Mouse (Mus musculus) heart, adult 2 months (tissue): ENCODE results near the gene Hcn2. TPM values are rescaled to one million over a fixed set of nuclear protein-coding genes. Genes with fewer than 3 reads are reported as not detected.

ENCODE experiments used
- DNase-seq, 2 experiments: peaks; one replicate each; pipeline ENCODE4 v3.0.0; 2021
- H3K27ac ChIP-seq: fragments of 200-600 bp; 2 replicates; pipeline ENCODE4 v1.8.1; 2022
- H3K27me3 ChIP-seq: fragments of 200-500 bp; 2 replicates; pipeline ENCODE4 v1.6.1; 2012; ENCODE audit warnings: mild to moderate bottlenecking, low read length, inconsistent platforms, mixed read lengths; ENCODE audit not compliant: control insufficient read depth, insufficient read depth
- H3K36me3 ChIP-seq: fragments of 200-500 bp; 2 replicates; pipeline ENCODE4 v1.6.1; 2012; ENCODE audit warnings: low read length, inconsistent platforms; ENCODE audit not compliant: control insufficient read depth, insufficient read depth
- H3K4me1 ChIP-seq: fragments of 200-500 bp; 2 replicates; pipeline ENCODE4 v1.6.1; 2011; ENCODE audit warnings: low read length; ENCODE audit not compliant: control insufficient read depth, insufficient read depth
- H3K4me3 ChIP-seq: fragments of 200-600 bp; 2 replicates; pipeline ENCODE4 v1.8.1; 2022
- H3K79me2 ChIP-seq: fragments of 200-500 bp; replicated peaks from 2 replicates; pipeline ENCODE4 v1.6.1; 2012; ENCODE audit warnings: mild to moderate bottlenecking, inconsistent platforms, low read length, moderate library complexity, mixed read lengths; ENCODE audit not compliant: control insufficient read depth, insufficient read depth
- H3K9ac ChIP-seq: fragments of 200-500 bp; 2 replicates; pipeline ENCODE4 v1.6.1; 2012; ENCODE audit warnings: low read depth, mild to moderate bottlenecking, control low read depth, inconsistent platforms, low read length, mixed read lengths
- CTCF ChIP-seq: fragments of 200-600 bp; IDR thresholded peaks from 2 replicates; pipeline ENCODE4 v1.8.1; 2022; ENCODE audit warnings: antibody characterized with exemption, mild to moderate bottlenecking, moderate library complexity
- EP300 ChIP-seq: fragments of 200-500 bp; IDR thresholded peaks from 2 replicates; pipeline ENCODE4 v1.6.1; 2011; ENCODE audit warnings: low read depth, low read length, control low read depth; ENCODE audit not compliant: insufficient read depth
- POLR2A ChIP-seq: fragments of 200-500 bp; IDR thresholded peaks from 2 replicates; pipeline ENCODE4 v1.6.1; 2011; ENCODE audit warnings: mild to moderate bottlenecking, low read depth, low read length, control low read depth; ENCODE audit not compliant: insufficient read depth
- WGBS: fragments of 180-500 bp; shearing (Covaris S2); methylation state at CpG from one replicate; pipeline ENCODE4 v1.1.7; 2018; 5-methylcytosine and 5-hydroxymethylcytosine counted together
- intact Hi-C: fragments of 180-260 bp; cut with DNase I; formaldehyde crosslinking; loops from one replicate; pipeline ENCODE4 v1.15.1; 2025
- polyA plus RNA-seq: library from polyadenylated mRNA; depleted of rRNA; stranded (reverse); fragments of >200 nt; gene quantifications from 2 replicates; pipeline ENCODE4 v1.2.3, GENCODE M21; 2012
- total RNA-seq, 2 experiments: library from RNA; stranded (reverse); gene quantifications; 2 replicates each; pipeline ENCODE4 v1.2.3; 2021

The Hcn2 gene
- total and polyA plus RNA-seq, 3 experiments = 17.0 to 33.5 (median 17.5) TPM

DNA sequence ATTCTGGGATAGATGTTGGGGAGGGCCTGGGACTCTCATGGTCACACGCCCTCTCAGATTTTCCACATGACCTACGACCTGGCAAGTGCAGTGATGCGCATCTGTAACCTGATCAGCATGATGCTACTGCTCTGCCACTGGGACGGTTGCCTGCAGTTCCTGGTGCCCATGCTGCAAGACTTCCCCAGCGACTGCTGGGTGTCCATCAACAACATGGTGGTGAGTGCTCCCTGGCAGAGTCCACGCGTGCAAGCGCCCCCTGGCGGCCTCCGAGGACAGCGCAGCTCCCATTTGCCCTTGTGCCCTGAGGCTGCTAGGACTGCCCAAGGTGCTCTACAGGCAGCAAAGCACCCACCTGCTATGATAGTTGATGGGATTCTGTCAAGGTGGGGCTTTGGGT is 9.7 kb downstream of the Hcn2 start:
- Histone ChIP-seq H3K36me3 (no peaks in the 10 kb centered on the region), H3K79me2 (no peaks in the 10 kb centered on the region), H3K4me1 (peaks cover 7% of the 10 kb centered on the region; the same call in 1 of the 2 replicates), H3K27ac (no peak overlapping the region), H3K4me3 (no peak overlapping the region), H3K9ac (no peak overlapping the region), H3K27me3 (no peaks in the 10 kb centered on the region)
- DNase-seq = no peak
- TF ChIP-seq EP300 (no peak), CTCF (peak; percentile 65)
- intact Hi-C loops = no loop called here
- WGBS = 38% methylated on average over 11 of the region's 11 CpGs

DNA sequence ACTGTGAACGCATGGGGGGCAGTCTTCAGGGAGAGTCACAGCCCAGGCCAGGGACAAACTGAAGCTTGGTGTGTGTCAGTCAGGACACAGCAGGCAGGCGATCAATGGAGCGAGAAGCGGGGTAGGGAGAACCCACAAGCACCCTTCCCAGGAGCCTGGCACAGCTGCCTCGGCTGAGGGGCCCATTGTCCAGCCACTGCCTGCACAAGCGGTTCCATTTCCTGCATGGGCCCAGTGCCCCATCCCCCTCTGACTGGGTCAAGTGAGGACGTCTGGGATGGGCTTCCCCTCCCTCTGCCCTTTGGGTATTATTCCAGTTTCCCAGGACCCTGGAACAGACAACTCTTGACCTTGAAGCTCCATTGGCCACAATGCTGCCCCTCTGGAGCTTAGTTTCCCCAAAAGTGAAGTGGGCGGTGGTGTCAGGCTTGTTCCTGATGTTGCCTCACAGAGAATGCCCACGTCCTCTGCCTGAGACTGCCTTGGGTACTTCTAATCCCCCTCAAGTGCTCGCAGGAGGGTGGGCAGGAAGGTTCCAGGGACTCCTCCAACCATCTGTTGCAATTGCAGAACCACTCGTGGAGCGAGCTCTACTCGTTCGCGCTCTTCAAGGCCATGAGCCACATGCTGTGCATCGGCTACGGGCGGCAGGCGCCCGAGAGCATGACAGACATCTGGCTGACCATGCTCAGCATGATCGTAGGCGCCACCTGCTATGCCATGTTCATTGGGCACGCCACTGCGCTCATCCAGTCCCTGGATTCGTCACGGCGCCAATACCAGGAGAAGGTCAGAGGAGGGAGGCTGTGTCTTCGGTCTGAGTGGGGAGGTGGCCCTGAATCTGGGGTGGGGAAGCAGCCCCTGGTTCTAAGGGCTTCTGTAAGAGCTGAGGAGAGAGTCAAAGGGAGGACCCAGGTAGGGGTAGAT is 12.2 kb downstream of the Hcn2 start:
- TF ChIP-seq POLR2A (no peak), CTCF (no peak)
- Histone ChIP-seq H3K4me3 (no peak overlapping the region), H3K27me3 (no peaks in the 10 kb centered on the region), H3K79me2 (no peaks in the 10 kb centered on the region), H3K27ac (0 out of 2 replicates have a peak overlapping the region, but pooled peaks have one; percentile 4), H3K9ac (no peak overlapping the region), H3K36me3 (no peaks in the 10 kb centered on the region), H3K4me1 (peaks cover 5% of the 10 kb centered on the region; the same call in 1 of the 2 replicates)
- intact Hi-C loops = no loop called here
- DNase-seq = no peak
- WGBS = 63% methylated on average over 28 of the region's 28 CpGs

DNA sequence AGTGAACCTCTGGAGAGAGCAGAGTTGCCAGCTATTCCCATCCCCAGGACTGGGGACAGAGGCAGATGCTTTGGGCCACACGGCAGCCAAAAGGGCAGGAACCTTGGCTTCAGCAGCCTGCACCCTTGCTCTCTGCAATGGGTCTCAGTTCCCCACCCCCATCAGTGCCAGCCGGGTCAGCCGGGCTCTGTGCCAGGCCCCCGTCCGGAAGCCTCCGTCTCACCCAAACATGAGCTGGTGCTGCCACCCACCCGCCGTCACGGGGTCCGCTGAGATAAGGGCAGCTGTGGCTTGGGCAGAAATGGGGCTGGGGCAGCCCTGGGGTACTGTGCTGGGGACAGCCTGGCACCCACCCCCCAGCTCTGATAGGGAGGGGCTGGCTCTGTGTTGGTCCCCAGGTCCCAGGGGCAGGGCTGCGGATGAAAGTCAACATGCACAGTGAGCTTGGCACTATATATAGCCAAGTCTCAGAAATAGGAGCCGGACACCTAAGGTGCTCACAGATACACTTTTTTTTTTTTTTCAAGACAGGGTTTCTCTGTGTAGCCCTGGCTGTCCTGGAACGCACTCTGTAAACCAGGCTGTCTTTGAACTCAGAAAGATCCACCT is 13.0 kb downstream of the Hcn2 start:
- DNase-seq = peak; percentile 58 to 60
- TF ChIP-seq CTCF (no peak), EP300 (0 out of 2 replicates have a peak, but pooled peaks have one; percentile 32)
- WGBS = 40% methylated on average over 13 of the region's 13 CpGs
- Histone ChIP-seq H3K9ac (peak overlapping the region; percentile 26), H3K79me2 (no peaks in the 10 kb centered on the region), H3K27ac (peak overlapping the region; percentile 31), H3K27me3 (no peaks in the 10 kb centered on the region), H3K36me3 (no peaks in the 10 kb centered on the region), H3K4me1 (peaks cover 5% of the 10 kb centered on the region; the same call in 1 of the 2 replicates), H3K4me3 (no peak overlapping the region)
- intact Hi-C loops = no loop called here

DNA sequence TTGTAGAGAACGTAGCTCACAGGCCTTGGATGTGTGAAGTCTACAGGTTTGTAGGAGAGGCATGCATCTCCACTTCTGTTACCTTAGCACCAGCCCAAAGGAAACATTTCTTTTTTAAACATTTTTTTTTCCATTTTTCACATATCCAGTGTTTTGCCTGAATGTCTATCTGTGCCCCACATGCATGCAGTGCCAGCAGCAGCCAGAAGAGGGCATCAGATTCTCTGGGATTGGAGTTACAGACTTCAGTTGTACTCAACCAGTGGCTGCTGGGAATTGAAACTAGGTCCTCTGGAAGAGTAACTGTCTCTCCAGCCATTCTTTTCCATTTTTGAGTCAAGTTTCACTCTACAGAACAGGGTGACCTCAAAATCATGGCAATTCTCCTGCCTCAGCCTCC is 16.1 kb downstream of the Hcn2 start:
- intact Hi-C loops = no loop called here
- Histone ChIP-seq H3K27ac (no peak overlapping the region), H3K79me2 (no peaks in the 10 kb centered on the region), H3K4me1 (peaks cover 5% of the 10 kb centered on the region; the same call in 1 of the 2 replicates), H3K36me3 (no peaks in the 10 kb centered on the region), H3K4me3 (no peak overlapping the region), H3K9ac (no peak overlapping the region), H3K27me3 (no peaks in the 10 kb centered on the region)
- no peak for DNase-seq
- 79% methylated on average over 1 of the region's 1 CpGs for whole genome bisulfite sequencing
- no peak for TF ChIP-seq EP300
- TF ChIP-seq POLR2A = no peak
- TF ChIP-seq CTCF = peak; percentile 73

DNA sequence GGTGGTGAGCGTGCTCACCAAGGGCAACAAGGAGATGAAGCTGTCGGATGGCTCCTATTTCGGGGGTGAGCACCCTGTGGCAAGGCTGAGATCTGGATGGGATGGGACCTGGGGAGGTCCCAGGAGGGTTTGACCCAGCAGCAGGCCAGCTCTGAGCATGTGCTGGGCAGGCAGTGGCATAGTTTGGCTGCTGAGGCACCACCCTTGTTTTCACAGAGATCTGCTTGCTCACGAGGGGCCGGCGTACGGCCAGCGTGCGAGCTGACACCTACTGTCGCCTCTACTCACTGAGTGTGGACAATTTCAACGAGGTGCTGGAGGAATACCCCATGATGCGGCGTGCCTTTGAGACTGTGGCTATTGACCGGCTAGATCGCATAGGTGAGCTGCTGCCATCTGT is 17.4 kb downstream of the Hcn2 start:
- H3K36me3 ChIP-seq = no peaks in the 10 kb centered on the region
- H3K4me1 ChIP-seq = peaks cover under 1% of the 10 kb centered on the region; the same call in 1 of the 2 replicates
- H3K4me3 ChIP-seq = no peak overlapping the region
- no peaks in the 10 kb centered on the region for H3K79me2 ChIP-seq
- no peak overlapping the region for H3K9ac ChIP-seq
- intact Hi-C loops = no loop called here
- TF ChIP-seq POLR2A (no peak), CTCF (no peak), EP300 (no peak)
- WGBS = 91% methylated on average over 15 of the region's 15 CpGs
- no peak for DNase-seq
- H3K27ac ChIP-seq = no peak overlapping the region
- no peaks in the 10 kb centered on the region for H3K27me3 ChIP-seq

DNA sequence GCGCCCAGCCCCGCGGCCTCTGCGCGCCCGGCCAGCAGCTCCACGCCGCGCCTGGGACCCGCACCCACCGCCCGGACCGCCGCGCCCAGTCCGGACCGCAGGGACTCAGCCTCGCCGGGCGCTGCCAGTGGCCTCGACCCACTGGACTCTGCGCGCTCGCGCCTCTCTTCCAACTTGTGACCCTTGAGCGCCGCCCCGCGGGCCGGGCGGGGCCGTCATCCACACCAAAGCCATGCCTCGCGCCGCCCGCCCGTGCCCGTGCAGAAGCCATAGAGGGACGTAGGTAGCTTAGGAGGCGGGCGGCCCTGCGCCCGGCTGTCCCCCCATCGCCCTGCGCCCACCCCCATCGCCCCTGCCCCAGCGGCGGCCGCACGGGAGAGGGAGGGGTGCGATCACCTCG is 18.9 kb downstream of the Hcn2 start:
- WGBS = 60% methylated on average over 52 of the region's 52 CpGs
- TF ChIP-seq EP300 (no peak), POLR2A (no peak), CTCF (no peak)
- Histone ChIP-seq H3K27me3 (no peaks in the 10 kb centered on the region), H3K9ac (no peak overlapping the region), H3K36me3 (no peaks in the 10 kb centered on the region), H3K27ac (no peak overlapping the region), H3K4me3 (no peak overlapping the region), H3K4me1 (no peaks in the 10 kb centered on the region), H3K79me2 (no peaks in the 10 kb centered on the region)
- intact Hi-C loops = no loop called here
- DNase-seq = no peak
